Mouse (Mus musculus) kidney, postnatal 36 days (tissue): ENCODE measurements around the gene Yju2.

Source experiments
- DNase-seq, 2 experiments: peaks; one replicate each; pipeline ENCODE4 v3.0.0; 2021 to 2022; ENCODE audit warnings: mixed read lengths in 2 of 2

Yju2 gene

GRCm38 (mm10) chr17:56007444-56008355 is 48.8 kb downstream of the Yju2 start:
- no peak for DNase-seq

GRCm38 (mm10) chr17:56008356-56009087 is 49.6 kb downstream of the Yju2 start:
- peak; percentile 92 to 97 for DNase-seq

- peak; percentile 95 to 96 for DNase-seq
These were observed 50.4 kb downstream of the Yju2 start for GRCm38 (mm10) chr17:56009088-56009961.

- DNase-seq = no peak
These were observed 51.0 kb downstream of the Yju2 start for GRCm38 (mm10) chr17:56009962-56010240.

- DNase-seq = peak in 1 of 2 experiments; percentile 11
These were observed 51.4 kb downstream of the Yju2 start for GRCm38 (mm10) chr17:56010255-56010654.

- peak; percentile 70 to 91 for DNase-seq
These were observed 51.8 kb downstream of the Yju2 start for GRCm38 (mm10) chr17:56010681-56011080.

- no peak for DNase-seq
These were observed 52.5 kb downstream of the Yju2 start for GRCm38 (mm10) chr17:56011441-56011840.

GRCm38 (mm10) chr17:56015293-56015692 is 56.4 kb downstream of the Yju2 start:
- DNase-seq = no peak

- DNase-seq = no peak
These were observed 57.5 kb downstream of the Yju2 start for GRCm38 (mm10) chr17:56016382-56016781.

GRCm38 (mm10) chr17:56016793-56017785 is 58.2 kb downstream of the Yju2 start:
- no peak for DNase-seq

GRCm38 (mm10) chr17:56017848-56018247 is 58.9 kb downstream of the Yju2 start:
- no peak for DNase-seq
